Mouse (Mus musculus): ENCODE measurements around the gene Rin1.

DNA sequence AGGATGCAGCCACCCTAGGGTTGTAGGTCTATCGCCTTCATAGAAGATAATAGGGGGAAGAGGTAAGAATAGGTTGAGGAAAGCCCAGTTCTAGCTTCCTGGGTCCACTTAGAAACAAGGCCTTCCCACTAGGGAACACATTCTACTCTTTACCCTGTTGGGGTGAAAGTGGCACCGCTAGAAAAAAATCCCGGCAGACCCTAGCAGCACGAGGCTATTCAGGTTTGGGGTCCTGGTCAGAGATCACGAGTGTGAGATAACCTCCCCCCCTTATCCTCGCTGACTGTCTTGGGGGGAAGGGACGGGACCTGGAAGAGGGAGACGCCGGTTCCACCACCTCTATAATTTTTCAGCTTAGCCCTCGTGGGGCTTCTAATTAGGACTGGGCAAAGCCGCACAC lies 20.8 kb downstream of the Rin1 start:
- TF ChIP-seq POLR2A (IDR thresholded peaks at IDR 0.05; ENCODE audit: borderline replicate concordance, extremely low read depth, insufficient read depth, insufficient read length, poor library complexity, severe bottlenecking): no peak
- no peak for TF ChIP-seq CTCF (IDR thresholded peaks at IDR 0.05; ENCODE audit: borderline replicate concordance, extremely low read depth, insufficient read depth, insufficient read length)

Data from brain, embryonic 14.5 days (tissue).